ENCODE assay signal across 11 mouse cellular contexts in the genomic region with DNA sequence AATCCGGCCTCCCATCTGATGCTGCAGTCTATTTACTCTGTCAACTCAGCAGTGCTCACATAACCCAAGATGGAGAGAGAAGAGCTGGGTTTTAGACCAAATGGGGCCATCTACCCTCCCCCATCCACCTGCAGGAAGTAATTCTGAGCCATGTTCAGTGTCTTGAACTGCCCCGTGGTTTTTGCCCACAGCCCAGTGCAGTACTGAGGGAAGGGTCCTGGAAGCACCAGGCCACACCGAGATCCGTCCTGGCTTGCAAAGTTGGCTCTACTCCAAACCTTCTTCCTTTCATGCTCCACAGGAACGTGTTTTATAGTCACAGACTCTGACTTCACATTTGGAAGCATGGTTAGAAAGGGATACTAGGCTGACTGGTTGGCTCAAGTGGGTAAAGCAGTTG.
DNase-seq lines count a peak whose midpoint lies in the region; ATAC-seq lines count a peak whose summit lies in the region.
"Had no signal": no experiment of that assay in that cellular context is flagged by ENCODE, and none has a peak within 500 bp of the region (broad histone marks: within the 10 kb centered on the region; RNA-seq: fewer than 3 reads in every experiment).

No protein-coding gene starts in this region.

- ATAC-seq in megakaryocyte progenitor cell, adult 5-6 weeks (replicated peaks; ENCODE audit: poor library complexity), result 0 out of 2 replicates have a peak, but pooled peaks have one; percentile 4

- peak; percentile 89 for DNase-seq in heart, adult 11 months
- no peak for DNase-seq in heart, adult 8-10 months (ENCODE audit: low spot score)
- DNase-seq in urinary bladder, postnatal 14 days (ENCODE audit: low spot score), result peak; percentile 12
- no peak for DNase-seq in urinary bladder, adult 2 months (ENCODE audit: low spot score)
- no peak for DNase-seq in ovary, postnatal 36 days (ENCODE audit: low spot score)
- no peak for DNase-seq in gastrocnemius, postnatal 25 days
- no peak for DNase-seq in adrenal gland, adult 8-10 months
- DNase-seq: cerebellum, adult 8-10 months; embryo, embryonic 11 days; kidney, adult 18-20 months had no signal

Comparison
In these comparisons a context has a peak if more than half of its experiments do, and no peak if none do; other contexts are left out.
1. DNase-seq: peak in heart, adult 11 months (single experiment) and urinary bladder, postnatal 14 days (single experiment); none in heart, adult 8-10 months (single experiment), urinary bladder, adult 2 months (single experiment), ovary, postnatal 36 days (single experiment), gastrocnemius, postnatal 25 days (single experiment) and adrenal gland, adult 8-10 months (single experiment).